Mouse (Mus musculus) stomach, embryonic 16.5 days (tissue): ENCODE results near the gene Cacna1d. TPM values are rescaled to one million over a fixed set of nuclear protein-coding genes. Genes with fewer than 3 reads are reported as not detected.

Experiments
- ATAC-seq: fragments of 200-750 bp; cut with Nextera tagmentation; 2 replicates; pipeline ENCODE4 v1.8.0; 2017; ENCODE audit warnings: moderate number of reproducible peaks, moderate TSS enrichment; ENCODE audit not compliant: insufficient read depth, low FRiP score
- H3K27ac ChIP-seq: fragments of 300-500 bp; sonication (generic); 2 replicates; pipeline ENCODE4 v1.5.1; 2014; ENCODE audit warnings: low read length
- H3K27me3 ChIP-seq: fragments of 300-500 bp; sonication (generic); 2 replicates; pipeline ENCODE4 v1.6.1; 2014; ENCODE audit warnings: low read length, control low read depth, mixed read lengths; ENCODE audit not compliant: control insufficient read depth, insufficient read depth
- H3K36me3 ChIP-seq: fragments of 300-500 bp; sonication (generic); 2 replicates; pipeline ENCODE4 v1.6.1; 2014; ENCODE audit warnings: low read length; ENCODE audit not compliant: control insufficient read depth, insufficient read depth
- H3K4me1 ChIP-seq: fragments of 300-500 bp; sonication (generic); 2 replicates; pipeline ENCODE4 v1.6.1; 2014; ENCODE audit warnings: low read length, control low read depth, mixed read lengths; ENCODE audit not compliant: control insufficient read depth, insufficient read depth
- H3K4me2 ChIP-seq: fragments of 300-500 bp; sonication (generic); 2 replicates; pipeline ENCODE4 v1.6.1; 2014; ENCODE audit warnings: low read depth, low read length, mixed read lengths
- H3K4me3 ChIP-seq: fragments of 300-500 bp; sonication (generic); replicated peaks from 2 replicates; pipeline ENCODE4 v1.5.1; 2014; ENCODE audit warnings: mild to moderate bottlenecking, low read length
- H3K9ac ChIP-seq: fragments of 300-500 bp; sonication (generic); 2 replicates; pipeline ENCODE4 v1.6.1; 2014; ENCODE audit warnings: low read length
- H3K9me3 ChIP-seq: fragments of 300-500 bp; sonication (generic); replicated peaks from 2 replicates; pipeline ENCODE4 v1.6.1; 2016; ENCODE audit warnings: low read length, control low read depth; ENCODE audit not compliant: control insufficient read depth
- WGBS: fragments of 180-500 bp; shearing (Covaris S2); extraction: QIAGEN DNeasy Blood & Tissue Kit; methylation state at CpG from one replicate; pipeline ENCODE4 v1.1.7; 2014; 5-methylcytosine and 5-hydroxymethylcytosine counted together
- polyA plus RNA-seq: library from polyadenylated mRNA; unstranded; fragments of >200 nt; fragmentation: Nextera tagmentation; extraction: Ambion mirVana; gene quantifications from 2 replicates; pipeline ENCODE4 v1.2.1, GENCODE M21; 2015

Cacna1d gene
- polyA plus RNA-seq: 4.2 and 4.9 TPM in 2 replicates

DNA sequence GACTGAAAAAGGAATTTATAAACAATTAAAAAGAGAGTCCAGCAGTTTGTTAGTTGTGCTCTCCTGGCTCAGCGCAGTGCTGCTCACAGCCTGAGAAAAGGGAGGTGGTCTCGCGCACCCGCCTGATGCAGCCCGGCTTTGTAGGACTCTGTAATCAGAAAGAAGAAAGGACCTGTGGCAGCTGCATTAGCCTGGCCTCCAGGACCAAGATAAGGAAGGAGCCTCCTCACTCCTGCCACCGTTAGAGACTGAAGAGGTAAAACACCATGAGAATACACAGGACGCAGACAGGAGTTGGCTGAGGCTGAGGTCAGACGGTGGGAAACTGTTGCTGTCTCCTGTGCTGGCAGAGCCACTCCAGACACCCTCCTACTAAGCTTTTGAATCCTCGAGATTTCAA lies at the start of gene Cacna1d:
Cacna1d (minus strand) TSS at position 114 of the 400 bp plus-strand sequence.
- no peak within 1 kb of the TSS for H3K4me2 ChIP-seq
- H3K9me3 ChIP-seq: no peaks in the 10 kb centered on the region
- H3K36me3 ChIP-seq: peaks cover 8% of the 10 kb centered on the region
- H3K9ac ChIP-seq: no peak within 1 kb of the TSS
- H3K4me1 ChIP-seq: no peaks in the 10 kb centered on the region
- no peak within 1 kb of the TSS for H3K4me3 ChIP-seq
- 57% methylated on average over 9 of the region's 9 CpGs for WGBS
- H3K27ac ChIP-seq: no peak within 1 kb of the TSS
- no peaks in the 10 kb centered on the region for H3K27me3 ChIP-seq
- ATAC-seq: no peak

DNA sequence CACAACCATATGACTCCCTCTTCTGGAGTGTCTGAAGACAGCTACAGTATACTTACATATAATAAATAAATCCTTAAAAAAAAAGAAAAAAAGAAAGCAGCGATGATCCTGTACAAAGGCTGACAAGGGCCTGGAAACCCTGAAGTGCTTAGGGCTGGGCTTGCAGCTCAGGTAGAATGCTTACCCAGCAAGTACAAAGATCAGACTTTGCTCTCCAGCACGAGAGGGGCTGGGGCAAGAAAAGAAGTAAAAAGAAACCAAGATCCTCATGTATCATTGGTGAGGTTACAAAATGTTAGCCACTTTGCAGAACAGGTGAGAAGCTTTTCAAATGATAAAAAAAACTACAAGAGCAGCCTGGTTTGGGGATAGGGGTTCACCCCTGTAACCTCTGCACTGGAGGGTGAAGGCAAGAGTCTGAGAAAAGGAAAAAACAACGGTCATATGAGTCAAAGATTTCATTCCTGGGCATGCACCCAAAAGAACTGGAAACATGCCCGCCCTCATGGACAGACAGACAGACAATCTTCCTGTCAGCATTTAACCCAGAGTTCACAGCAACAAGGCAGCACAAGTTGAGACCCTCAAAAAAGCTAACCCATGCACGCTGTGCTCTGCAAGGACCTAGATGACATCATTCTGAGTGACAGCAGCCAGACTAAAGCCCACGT lies 42.7 kb upstream of the Cacna1d start:
- Histone ChIP-seq H3K9ac (no peak overlapping the region), H3K36me3 (no peaks in the 10 kb centered on the region), H3K9me3 (no peaks in the 10 kb centered on the region), H3K4me1 (peaks cover 12% of the 10 kb centered on the region; the same call in 1 of the 2 replicates), H3K27ac (no peak overlapping the region), H3K4me3 (no peak overlapping the region), H3K27me3 (no peaks in the 10 kb centered on the region), H3K4me2 (no peak overlapping the region)
- 70% methylated on average over 6 of the region's 6 CpGs for WGBS
- ATAC-seq: no peak

DNA sequence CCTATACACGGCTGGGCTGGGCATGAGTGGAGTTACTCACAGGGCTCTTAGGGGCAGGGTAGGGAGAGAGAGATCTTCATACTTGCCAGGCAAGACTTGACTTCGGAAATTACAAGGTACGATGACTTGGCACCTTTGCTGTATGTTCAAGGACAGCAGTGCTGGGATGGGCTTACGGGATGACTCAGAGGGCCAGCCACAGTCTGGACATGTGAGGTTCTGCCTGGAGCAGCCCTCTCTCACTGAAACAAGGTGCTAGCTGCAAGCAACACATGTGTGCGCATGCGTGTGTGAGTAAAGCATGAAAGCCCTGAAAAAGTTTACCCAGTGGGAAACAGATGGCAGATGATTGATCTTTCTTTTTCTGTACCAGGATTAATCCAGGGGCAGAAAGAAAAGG lies 40.6 kb upstream of the Cacna1d start:
- no peak overlapping the region for H3K4me3 ChIP-seq
- no peaks in the 10 kb centered on the region for H3K9me3 ChIP-seq
- peaks cover 12% of the 10 kb centered on the region; the same call in 1 of the 2 replicates for H3K4me1 ChIP-seq
- 82% methylated on average over 6 of the region's 6 CpGs for WGBS
- peak; percentile 23 for ATAC-seq
- no peak overlapping the region for H3K9ac ChIP-seq
- H3K4me2 ChIP-seq: no peak overlapping the region
- peaks cover 5% of the 10 kb centered on the region; the same call in 1 of the 2 replicates for H3K36me3 ChIP-seq
- peak overlapping the region; percentile 56 for H3K27ac ChIP-seq
- H3K27me3 ChIP-seq: no peaks in the 10 kb centered on the region

DNA sequence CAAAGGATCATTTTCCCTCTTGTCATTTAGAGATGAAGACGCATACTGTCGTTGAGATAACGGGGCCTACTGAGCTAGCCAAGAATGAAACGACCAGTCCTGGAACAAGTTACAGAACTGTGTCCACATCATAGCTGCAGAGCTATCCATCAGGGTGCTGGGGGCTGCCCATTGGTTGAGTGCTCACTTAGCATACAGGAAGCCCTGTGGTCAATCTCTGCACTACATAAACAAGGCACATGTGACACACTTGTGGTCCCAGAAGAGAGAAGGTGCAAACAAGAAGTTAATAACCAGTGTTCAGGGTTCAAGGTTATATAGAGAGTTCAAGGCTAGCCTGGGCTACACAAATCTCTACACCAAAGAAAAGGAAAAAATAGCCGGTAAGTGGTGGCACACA lies 40.2 kb upstream of the Cacna1d start:
- no peaks in the 10 kb centered on the region for H3K27me3 ChIP-seq
- no peak overlapping the region for H3K4me2 ChIP-seq
- no peak overlapping the region for H3K9ac ChIP-seq
- H3K9me3 ChIP-seq: no peaks in the 10 kb centered on the region
- peaks cover 8% of the 10 kb centered on the region; the same call in 1 of the 2 replicates for H3K36me3 ChIP-seq
- no peak for ATAC-seq
- peak overlapping the region; percentile 56 for H3K27ac ChIP-seq
- 81% methylated on average over 5 of the region's 5 CpGs for WGBS
- H3K4me3 ChIP-seq: no peak overlapping the region
- peaks cover 12% of the 10 kb centered on the region; the same call in 1 of the 2 replicates for H3K4me1 ChIP-seq

DNA sequence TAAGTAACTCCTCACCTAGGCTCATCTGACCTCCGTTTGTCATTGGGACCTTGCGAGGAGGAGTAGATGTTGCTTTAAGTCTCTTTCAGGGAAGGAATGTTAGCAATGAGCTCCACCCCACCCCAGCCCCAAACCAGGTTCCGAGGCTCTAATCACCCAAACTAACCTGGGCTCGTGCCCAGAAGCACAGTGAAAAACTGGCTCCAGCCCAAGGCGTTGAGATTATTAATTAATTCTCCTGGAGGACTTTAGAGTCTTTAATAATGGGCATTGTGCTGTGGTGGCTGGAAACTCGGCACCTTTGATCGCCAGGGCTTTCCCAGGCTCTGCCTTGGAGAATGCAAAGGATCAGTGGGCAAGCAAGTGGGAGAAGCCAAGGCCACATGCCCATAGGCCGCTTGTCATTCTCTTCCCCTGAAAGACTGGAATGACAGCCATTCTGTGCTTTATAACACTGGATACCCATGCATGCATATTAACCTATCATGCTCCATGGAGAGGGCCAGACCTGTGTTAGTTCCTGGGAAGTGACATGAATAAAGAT lies 39.5 kb upstream of the Cacna1d start:
- H3K27ac ChIP-seq: peak overlapping the region; percentile 30; the same call in 1 of the 2 replicates
- no peaks in the 10 kb centered on the region for H3K9me3 ChIP-seq
- H3K9ac ChIP-seq: no peak overlapping the region
- H3K27me3 ChIP-seq: no peaks in the 10 kb centered on the region
- ATAC-seq: no peak
- WGBS: 56% methylated on average over 8 of the region's 8 CpGs
- peaks cover 10% of the 10 kb centered on the region; the same call in 1 of the 2 replicates for H3K36me3 ChIP-seq
- H3K4me3 ChIP-seq: no peak overlapping the region
- peaks cover 12% of the 10 kb centered on the region; the same call in 1 of the 2 replicates for H3K4me1 ChIP-seq
- H3K4me2 ChIP-seq: no peak overlapping the region

DNA sequence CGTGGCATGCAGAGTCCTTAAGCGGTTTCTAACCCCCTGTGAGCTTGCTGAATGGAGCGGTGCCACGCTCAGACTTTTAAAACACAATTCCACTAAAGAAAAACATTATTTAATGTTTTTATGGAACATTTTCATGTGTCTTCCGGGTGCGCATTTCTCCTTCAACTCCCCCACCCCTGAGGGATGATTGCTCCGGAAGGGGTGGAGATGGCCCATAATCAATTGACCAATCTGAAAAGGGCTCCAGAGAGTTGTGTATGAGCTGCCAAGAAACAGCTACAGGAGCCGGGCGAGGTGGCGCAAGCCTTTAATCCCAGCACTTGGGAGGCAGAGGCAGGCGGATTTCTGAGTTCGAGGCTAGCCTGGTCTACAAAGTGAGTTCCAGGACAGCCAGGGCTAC lies 38.2 kb upstream of the Cacna1d start:
- Histone ChIP-seq H3K36me3 (peaks cover 10% of the 10 kb centered on the region; the same call in 1 of the 2 replicates), H3K27me3 (no peaks in the 10 kb centered on the region), H3K9ac (no peak overlapping the region), H3K9me3 (no peaks in the 10 kb centered on the region), H3K27ac (no peak overlapping the region), H3K4me1 (peaks cover 12% of the 10 kb centered on the region; the same call in 1 of the 2 replicates), H3K4me3 (no peak overlapping the region), H3K4me2 (no peak overlapping the region)
- WGBS: 90% methylated on average over 12 of the region's 12 CpGs
- ATAC-seq: no peak

DNA sequence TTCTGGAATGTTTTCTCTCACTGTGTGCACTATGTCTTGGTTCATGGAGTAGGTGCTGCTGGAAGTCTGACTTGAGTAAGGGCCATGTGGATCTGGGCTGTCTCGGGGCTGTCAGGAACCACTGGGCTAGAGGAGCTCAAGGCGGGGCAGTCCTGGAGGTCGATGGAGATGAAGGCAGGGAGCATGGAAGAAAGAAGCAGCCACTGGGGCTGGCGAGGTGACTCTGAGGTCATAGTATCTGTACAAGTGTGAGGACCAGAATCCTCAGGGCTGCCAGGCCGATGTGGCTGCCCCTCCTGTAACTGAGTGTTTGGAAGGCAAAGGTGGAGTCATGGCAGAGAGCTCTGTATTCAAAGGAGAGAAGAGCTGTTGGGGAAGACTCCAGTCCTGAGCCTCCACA lies 37.7 kb upstream of the Cacna1d start:
- H3K4me3 ChIP-seq: no peak overlapping the region
- peaks cover 10% of the 10 kb centered on the region; the same call in 1 of the 2 replicates for H3K36me3 ChIP-seq
- no peak overlapping the region for H3K27ac ChIP-seq
- peaks cover 12% of the 10 kb centered on the region; the same call in 1 of the 2 replicates for H3K4me1 ChIP-seq
- H3K27me3 ChIP-seq: no peaks in the 10 kb centered on the region
- H3K4me2 ChIP-seq: no peak overlapping the region
- H3K9me3 ChIP-seq: no peaks in the 10 kb centered on the region
- WGBS: 83% methylated on average over 5 of the region's 5 CpGs
- ATAC-seq: no peak
- no peak overlapping the region for H3K9ac ChIP-seq

DNA sequence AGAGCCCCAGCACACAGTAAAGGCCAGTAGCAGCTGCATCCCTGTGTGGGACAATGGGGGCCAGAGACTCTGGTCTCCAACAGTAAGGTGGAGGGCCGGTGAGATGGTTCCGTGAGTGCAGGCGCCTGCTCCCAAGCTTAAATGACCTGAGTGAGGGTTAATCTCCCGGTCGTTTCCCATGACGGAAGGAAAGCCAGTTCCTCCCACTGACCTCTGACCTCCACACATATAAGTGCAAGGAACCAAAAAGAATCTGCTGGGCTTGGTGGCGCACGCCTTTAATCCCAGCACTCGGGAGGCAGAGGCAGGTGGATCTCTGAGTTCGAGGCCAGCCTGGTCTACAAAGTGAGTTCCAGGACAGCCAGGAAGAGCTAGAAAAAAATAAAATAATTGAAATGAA lies 37.1 kb upstream of the Cacna1d start:
- peaks cover 10% of the 10 kb centered on the region; the same call in 1 of the 2 replicates for H3K36me3 ChIP-seq
- no peak overlapping the region for H3K4me2 ChIP-seq
- H3K4me1 ChIP-seq: peaks cover 12% of the 10 kb centered on the region; the same call in 1 of the 2 replicates
- no peaks in the 10 kb centered on the region for H3K27me3 ChIP-seq
- no peak for ATAC-seq
- no peak overlapping the region for H3K9ac ChIP-seq
- no peak overlapping the region for H3K4me3 ChIP-seq
- WGBS: 82% methylated on average over 10 of the region's 10 CpGs
- H3K27ac ChIP-seq: no peak overlapping the region
- no peaks in the 10 kb centered on the region for H3K9me3 ChIP-seq

DNA sequence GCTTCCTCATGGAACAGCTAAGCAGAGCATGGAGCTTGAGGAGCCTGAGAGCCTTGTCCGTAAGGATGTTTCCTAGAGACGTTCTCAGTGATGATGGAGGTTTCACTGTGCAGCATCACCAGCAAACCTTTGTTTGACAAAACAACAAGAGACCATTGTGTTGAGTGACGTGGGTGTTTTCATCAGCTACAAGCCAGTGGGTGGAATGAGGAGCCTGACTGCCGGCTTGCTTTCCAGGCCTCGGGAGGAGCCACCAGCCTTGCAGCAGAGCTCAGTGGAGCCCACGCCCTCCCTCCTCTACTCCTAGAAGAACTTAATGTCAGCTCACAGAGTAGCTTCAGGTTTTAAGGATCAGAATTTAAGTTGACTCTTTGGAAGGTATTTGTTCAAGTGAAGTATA lies 32.1 kb upstream of the Cacna1d start:
- WGBS: 77% methylated on average over 6 of the region's 6 CpGs
- no peak for ATAC-seq
- no peak overlapping the region for H3K9ac ChIP-seq
- no peaks in the 10 kb centered on the region for H3K4me1 ChIP-seq
- no peaks in the 10 kb centered on the region for H3K27me3 ChIP-seq
- H3K4me3 ChIP-seq: no peak overlapping the region
- peaks cover 10% of the 10 kb centered on the region; the same call in 1 of the 2 replicates for H3K36me3 ChIP-seq
- H3K9me3 ChIP-seq: no peaks in the 10 kb centered on the region
- H3K4me2 ChIP-seq: no peak overlapping the region
- H3K27ac ChIP-seq: no peak overlapping the region
